Mouse (Mus musculus) embryonic facial prominence, embryonic 14.5 days (tissue): ENCODE data around the gene Exd2. TPM values are rescaled to one million over a fixed set of nuclear protein-coding genes. Genes with fewer than 3 reads are reported as not detected.

ENCODE experiments used
- ATAC-seq: fragments of 200-750 bp; cut with Nextera tagmentation; 2 replicates; pipeline ENCODE4 v1.8.0; 2017; ENCODE audit warnings: low read depth, moderate number of reproducible peaks, moderate TSS enrichment
- DNase-seq: peaks from one replicate; pipeline ENCODE4 v3.0.0-alpha.2; 2015; ENCODE audit warnings: low spot score
- H3K27ac ChIP-seq: fragments of 300-500 bp; sonication (generic); replicated peaks from 2 replicates; pipeline ENCODE4 v1.5.1; 2014; ENCODE audit warnings: low read depth, mild to moderate bottlenecking, low read length, moderate library complexity
- H3K27me3 ChIP-seq: fragments of 300-500 bp; sonication (generic); replicated peaks from 2 replicates; pipeline ENCODE4 v1.6.1; 2014; ENCODE audit warnings: low read length; ENCODE audit not compliant: control insufficient read depth, insufficient read depth
- H3K36me3 ChIP-seq: fragments of 300-500 bp; sonication (generic); 2 replicates; pipeline ENCODE4 v1.6.1; 2014; ENCODE audit warnings: low read length, mixed read lengths; ENCODE audit not compliant: control insufficient read depth, insufficient read depth
- H3K4me1 ChIP-seq: fragments of 300-500 bp; sonication (generic); 2 replicates; pipeline ENCODE4 v1.6.1; 2014; ENCODE audit warnings: antibody characterized with exemption, low read length; ENCODE audit not compliant: control insufficient read depth, insufficient read depth
- H3K4me2 ChIP-seq: fragments of 300-500 bp; sonication (generic); 2 replicates; pipeline ENCODE4 v1.6.1; 2014; ENCODE audit warnings: low read depth, mild to moderate bottlenecking, low read length, moderate library complexity, mixed read lengths
- H3K4me3 ChIP-seq: fragments of 300-500 bp; sonication (generic); 2 replicates; pipeline ENCODE4 v1.5.1; 2014; ENCODE audit warnings: low read depth, mild to moderate bottlenecking, low read length
- H3K9ac ChIP-seq: fragments of 300-500 bp; sonication (generic); 2 replicates; pipeline ENCODE4 v1.6.1; 2014; ENCODE audit warnings: low read depth, mild to moderate bottlenecking, low read length, moderate library complexity, mixed read lengths
- H3K9me3 ChIP-seq: fragments of 300-500 bp; sonication (generic); 2 replicates; pipeline ENCODE4 v1.6.1; 2016; ENCODE audit warnings: low read length; ENCODE audit not compliant: control insufficient read depth
- WGBS: fragments of 180-500 bp; shearing (Covaris S2); extraction: QIAGEN DNeasy Blood & Tissue Kit; methylation state at CpG from one replicate; pipeline ENCODE4 v1.1.7; 2014; 5-methylcytosine and 5-hydroxymethylcytosine counted together
- polyA plus RNA-seq: library from polyadenylated mRNA; unstranded; fragments of >200 nt; fragmentation: Nextera tagmentation; extraction: Ambion mirVana; gene quantifications from 2 replicates; pipeline ENCODE4 v1.2.1, GENCODE M21; 2014

Gene Exd2
- polyA plus RNA-seq, 1 experiment from 2014 or later = 21.6 TPM

- Histone ChIP-seq H3K27me3 (no peaks in the 10 kb centered on the region), H3K4me3 (no peak overlapping the region), H3K9ac (no peak overlapping the region), H3K27ac (no peak overlapping the region), H3K36me3 (no peaks in the 10 kb centered on the region), H3K9me3 (no peaks in the 10 kb centered on the region), H3K4me2 (no peak overlapping the region), H3K4me1 (peaks cover 5% of the 10 kb centered on the region; the same call in 1 of the 2 replicates)
- DNase-seq (no peak), ATAC-seq (no peak)
- 77% methylated on average over 2 of the region's 2 CpGs for WGBS
These were observed 63.6 kb downstream of the Exd2 start for GRCm38 (mm10) chr12:80526511-80526910.

GRCm38 (mm10) chr12:80527727-80528389, 65.0 kb downstream of the Exd2 start:
- H3K9me3 ChIP-seq = no peaks in the 10 kb centered on the region
- H3K27me3 ChIP-seq = no peaks in the 10 kb centered on the region
- no peak overlapping the region for H3K27ac ChIP-seq
- WGBS = 76% methylated on average over 5 of the region's 5 CpGs
- H3K4me3 ChIP-seq = no peak overlapping the region
- no peaks in the 10 kb centered on the region for H3K36me3 ChIP-seq
- H3K4me2 ChIP-seq = no peak overlapping the region
- DNase-seq (no peak), ATAC-seq (no peak)
- peaks cover 5% of the 10 kb centered on the region; the same call in 1 of the 2 replicates for H3K4me1 ChIP-seq
- no peak overlapping the region for H3K9ac ChIP-seq

GRCm38 (mm10) chr12:80530052-80530451, 67.2 kb downstream of the Exd2 start:
- 58% methylated on average over 2 of the region's 2 CpGs for WGBS
- Histone ChIP-seq H3K9ac (no peak overlapping the region), H3K27ac (no peak overlapping the region), H3K4me2 (no peak overlapping the region), H3K36me3 (no peaks in the 10 kb centered on the region), H3K4me1 (peaks cover 5% of the 10 kb centered on the region; the same call in 1 of the 2 replicates), H3K4me3 (no peak overlapping the region), H3K27me3 (no peaks in the 10 kb centered on the region), H3K9me3 (no peaks in the 10 kb centered on the region)
- no peak for ATAC-seq
- no peak for DNase-seq

GRCm38 (mm10) chr12:80530630-80531029, 67.7 kb downstream of the Exd2 start:
- Histone ChIP-seq H3K9me3 (no peaks in the 10 kb centered on the region), H3K27ac (no peak overlapping the region), H3K4me3 (no peak overlapping the region), H3K9ac (no peak overlapping the region), H3K36me3 (no peaks in the 10 kb centered on the region), H3K27me3 (no peaks in the 10 kb centered on the region), H3K4me1 (peaks cover under 1% of the 10 kb centered on the region; the same call in 1 of the 2 replicates), H3K4me2 (no peak overlapping the region)
- 76% methylated on average over 6 of the region's 6 CpGs for WGBS
- ATAC-seq = no peak
- DNase-seq = no peak

GRCm38 (mm10) chr12:80531585-80531984, 68.7 kb downstream of the Exd2 start:
- H3K9me3 ChIP-seq = no peaks in the 10 kb centered on the region
- ATAC-seq (no peak), DNase-seq (no peak)
- no peaks in the 10 kb centered on the region for H3K4me1 ChIP-seq
- no peak overlapping the region for H3K9ac ChIP-seq
- no peaks in the 10 kb centered on the region for H3K36me3 ChIP-seq
- 79% methylated on average over 10 of the region's 10 CpGs for WGBS
- no peak overlapping the region for H3K4me3 ChIP-seq
- no peak overlapping the region for H3K4me2 ChIP-seq
- H3K27me3 ChIP-seq = no peaks in the 10 kb centered on the region
- no peak overlapping the region for H3K27ac ChIP-seq

GRCm38 (mm10) chr12:80533876-80534275, 71.0 kb downstream of the Exd2 start:
- no peak for DNase-seq
- ATAC-seq = no peak
- WGBS = 34% methylated on average over 2 of the region's 2 CpGs
- no peak overlapping the region for H3K27ac ChIP-seq
- no peak overlapping the region for H3K9ac ChIP-seq
- H3K27me3 ChIP-seq = no peaks in the 10 kb centered on the region
- H3K4me2 ChIP-seq = no peak overlapping the region
- no peaks in the 10 kb centered on the region for H3K36me3 ChIP-seq
- H3K4me1 ChIP-seq = no peaks in the 10 kb centered on the region
- H3K9me3 ChIP-seq = no peaks in the 10 kb centered on the region
- H3K4me3 ChIP-seq = no peak overlapping the region

- Histone ChIP-seq H3K36me3 (no peaks in the 10 kb centered on the region), H3K9ac (no peak overlapping the region), H3K27ac (no peak overlapping the region), H3K9me3 (no peaks in the 10 kb centered on the region), H3K4me3 (no peak overlapping the region), H3K27me3 (no peaks in the 10 kb centered on the region), H3K4me1 (no peaks in the 10 kb centered on the region), H3K4me2 (no peak overlapping the region)
- WGBS = 84% methylated on average over 2 of the region's 2 CpGs
- ATAC-seq (no peak), DNase-seq (no peak)
These were observed 74.4 kb downstream of the Exd2 start for GRCm38 (mm10) chr12:80537313-80537712.

- ATAC-seq = no peak
- no peak for DNase-seq
These were observed 75.4 kb downstream of the Exd2 start for GRCm38 (mm10) chr12:80538311-80538710.

GRCm38 (mm10) chr12:80545310-80545709, 82.4 kb downstream of the Exd2 start:
- no peaks in the 10 kb centered on the region; the same call in 1 of the 2 replicates for H3K4me1 ChIP-seq
- no peak overlapping the region for H3K27ac ChIP-seq
- no peak overlapping the region for H3K4me3 ChIP-seq
- H3K27me3 ChIP-seq = no peaks in the 10 kb centered on the region
- no peaks in the 10 kb centered on the region for H3K36me3 ChIP-seq
- H3K9me3 ChIP-seq = no peaks in the 10 kb centered on the region
- WGBS = 16% methylated on average over 4 of the region's 4 CpGs
- no peak overlapping the region for H3K9ac ChIP-seq
- DNase-seq (no peak), ATAC-seq (no peak)
- no peak overlapping the region for H3K4me2 ChIP-seq

More at GRCm38 (mm10) chr12:80538311-80538710, 75.4 kb downstream of the Exd2 start:
- H3K27ac ChIP-seq = no peak overlapping the region
- no peak overlapping the region for H3K9ac ChIP-seq
- WGBS = 60% methylated on average over 6 of the region's 6 CpGs
- no peak overlapping the region for H3K4me3 ChIP-seq
- H3K9me3 ChIP-seq = no peaks in the 10 kb centered on the region
- no peaks in the 10 kb centered on the region for H3K36me3 ChIP-seq
- no peak overlapping the region for H3K4me2 ChIP-seq
- no peaks in the 10 kb centered on the region for H3K27me3 ChIP-seq
- H3K4me1 ChIP-seq = no peaks in the 10 kb centered on the region
